Mouse (Mus musculus): ENCODE measurements at regions not wholly inside any gene's neighbourhood (a gene's known extent, or its start where the extent isn't known, plus 50 kb on each side); places are given as distances from the start of the nearest gene placed in this dataset.

DNA sequence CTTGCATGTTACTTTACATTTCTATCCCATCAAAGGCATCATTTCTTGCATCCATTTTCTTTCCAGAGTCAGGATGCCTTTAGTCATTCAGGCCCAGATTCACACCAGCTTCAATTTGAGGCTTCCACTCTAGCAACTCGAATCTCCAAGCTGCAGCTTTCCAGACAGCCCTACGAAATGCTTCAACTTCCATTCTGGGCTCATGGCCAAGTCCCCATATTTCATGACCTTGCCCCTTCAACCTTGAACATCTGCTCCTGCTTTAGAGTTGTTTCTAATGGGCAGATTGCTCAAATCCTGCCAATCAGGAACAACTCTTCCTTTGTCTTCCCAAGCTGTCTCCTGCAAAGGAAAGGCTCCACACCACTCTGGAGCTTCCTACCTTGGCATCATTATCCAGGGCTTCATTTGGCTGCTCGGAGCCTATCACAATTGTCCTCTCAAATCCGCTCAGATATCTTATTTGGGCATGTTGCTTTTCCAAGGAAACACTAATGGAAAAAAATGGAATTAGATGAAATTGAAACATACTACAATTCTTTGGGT lies 104.4 kb upstream of the Prr30 start:
- Histone ChIP-seq H3K4me2 (ENCODE audit: low read length) (no peak overlapping the region), H3K9me3 (ENCODE audit: control insufficient read depth, low read length) (no peaks in the 10 kb centered on the region), H3K27ac (replicated peaks; ENCODE audit: low read depth, low read length) (no peak overlapping the region), H3K27me3 (ENCODE audit: control insufficient read depth, insufficient read depth, low read length) (no peaks in the 10 kb centered on the region), H3K4me3 (replicated peaks; ENCODE audit: low read depth, low read length) (no peak overlapping the region), H3K36me3 (ENCODE audit: control insufficient read depth, insufficient read depth, low read length) (no peaks in the 10 kb centered on the region), H3K4me1 (ENCODE audit: control insufficient read depth, insufficient read depth, low read length) (no peaks in the 10 kb centered on the region), H3K9ac (replicated peaks; ENCODE audit: low read length) (no peak overlapping the region)
- 73% methylated on average over 4 of the region's 4 CpGs for WGBS
- no peak for ATAC-seq (ENCODE audit: low FRiP score, low TSS enrichment)
- peak; percentile 31 for DNase-seq

DNA sequence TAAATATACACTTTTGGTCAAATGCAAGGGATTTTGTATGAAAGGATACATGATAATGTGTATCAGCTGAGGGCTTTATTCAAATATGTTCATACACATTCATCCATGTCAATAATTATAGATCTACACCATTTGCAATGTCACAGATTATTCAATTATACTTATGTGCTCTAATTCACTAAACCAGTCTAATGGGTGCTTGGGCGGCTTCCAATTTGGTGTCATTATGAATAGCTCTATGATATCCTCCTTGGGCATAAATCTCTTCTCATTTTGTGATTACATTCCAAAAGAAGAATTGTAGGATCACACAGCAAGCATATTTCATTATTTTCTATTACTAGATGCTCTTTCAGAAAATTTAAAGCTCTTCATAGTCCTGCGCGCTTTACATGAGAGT lies 97.7 kb upstream of the Prr30 start:
- H3K4me2 ChIP-seq (ENCODE audit: low read length): no peak overlapping the region
- no peak overlapping the region for H3K27ac ChIP-seq (replicated peaks; ENCODE audit: low read depth, low read length)
- WGBS: 94% methylated on average over 3 of the region's 3 CpGs
- H3K36me3 ChIP-seq (ENCODE audit: control insufficient read depth, insufficient read depth, low read length): no peaks in the 10 kb centered on the region
- H3K4me3 ChIP-seq (replicated peaks; ENCODE audit: low read depth, low read length): no peak overlapping the region
- no peaks in the 10 kb centered on the region for H3K4me1 ChIP-seq (ENCODE audit: control insufficient read depth, insufficient read depth, low read length)
- no peak for ATAC-seq (ENCODE audit: low FRiP score, low TSS enrichment)
- DNase-seq: no peak
- no peaks in the 10 kb centered on the region for H3K27me3 ChIP-seq (ENCODE audit: control insufficient read depth, insufficient read depth, low read length)
- H3K9ac ChIP-seq (replicated peaks; ENCODE audit: low read length): no peak overlapping the region
- no peaks in the 10 kb centered on the region for H3K9me3 ChIP-seq (ENCODE audit: control insufficient read depth, low read length)

DNA sequence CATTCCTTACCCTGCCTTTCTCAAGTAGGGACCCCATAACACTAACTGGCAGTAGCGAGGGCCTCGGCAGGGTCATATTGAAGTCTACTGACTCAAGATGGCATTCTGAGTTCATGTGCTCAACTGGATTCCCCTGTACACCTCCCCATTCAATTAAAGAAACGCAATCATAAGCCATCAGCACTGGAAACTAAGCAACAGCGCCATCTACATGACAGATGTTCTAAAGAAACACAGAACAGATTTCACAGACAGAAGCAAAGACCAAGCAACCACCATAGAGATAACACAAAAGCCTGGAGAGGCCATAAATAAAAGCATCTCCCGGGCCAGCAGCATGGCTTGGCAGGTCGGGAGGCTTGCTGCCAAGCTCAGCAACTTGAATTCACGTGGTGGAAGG lies 94.6 kb upstream of the Prr30 start:
- H3K4me3 ChIP-seq (replicated peaks; ENCODE audit: low read depth, low read length): no peak overlapping the region
- H3K4me2 ChIP-seq (ENCODE audit: low read length): no peak overlapping the region
- no peak overlapping the region for H3K27ac ChIP-seq (replicated peaks; ENCODE audit: low read depth, low read length)
- H3K9me3 ChIP-seq (ENCODE audit: control insufficient read depth, low read length): no peaks in the 10 kb centered on the region
- H3K27me3 ChIP-seq (ENCODE audit: control insufficient read depth, insufficient read depth, low read length): no peaks in the 10 kb centered on the region
- H3K36me3 ChIP-seq (ENCODE audit: control insufficient read depth, insufficient read depth, low read length): no peaks in the 10 kb centered on the region
- H3K4me1 ChIP-seq (ENCODE audit: control insufficient read depth, insufficient read depth, low read length): no peaks in the 10 kb centered on the region
- no peak overlapping the region for H3K9ac ChIP-seq (replicated peaks; ENCODE audit: low read length)
- DNase-seq: peak; percentile 75
- 34% methylated on average over 7 of the region's 7 CpGs for WGBS
- ATAC-seq (ENCODE audit: low FRiP score, low TSS enrichment): no peak; the same call in 1 of the 2 replicates

DNA sequence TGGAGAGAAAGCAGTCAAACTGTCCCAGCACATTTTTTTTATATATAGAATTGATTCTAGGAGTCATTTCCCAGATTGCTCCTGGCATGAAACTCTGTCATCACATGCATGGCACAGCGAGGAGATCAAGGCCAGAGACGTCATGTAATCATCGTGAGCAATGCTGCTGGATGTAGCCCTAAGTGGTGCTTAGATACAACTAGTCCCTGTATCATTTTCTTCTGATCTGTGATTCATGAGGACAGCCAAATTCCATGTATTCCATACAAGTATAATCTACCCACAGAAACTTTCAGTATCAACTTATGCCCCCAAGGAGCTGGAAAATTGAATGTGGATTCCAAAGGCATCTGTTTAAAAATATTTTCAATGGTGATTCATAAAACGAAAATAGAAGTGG lies 87.6 kb upstream of the Prr30 start:
- no peak for DNase-seq
- H3K9me3 ChIP-seq (ENCODE audit: control insufficient read depth, low read length): no peaks in the 10 kb centered on the region
- no peak overlapping the region for H3K4me2 ChIP-seq (ENCODE audit: low read length)
- WGBS: 88% methylated on average over 4 of the region's 4 CpGs
- no peak overlapping the region for H3K27ac ChIP-seq (replicated peaks; ENCODE audit: low read depth, low read length)
- no peak overlapping the region for H3K4me3 ChIP-seq (replicated peaks; ENCODE audit: low read depth, low read length)
- H3K4me1 ChIP-seq (ENCODE audit: control insufficient read depth, insufficient read depth, low read length): no peaks in the 10 kb centered on the region
- no peaks in the 10 kb centered on the region for H3K27me3 ChIP-seq (ENCODE audit: control insufficient read depth, insufficient read depth, low read length)
- H3K9ac ChIP-seq (replicated peaks; ENCODE audit: low read length): no peak overlapping the region
- no peaks in the 10 kb centered on the region for H3K36me3 ChIP-seq (ENCODE audit: control insufficient read depth, insufficient read depth, low read length)
- no peak for ATAC-seq (ENCODE audit: low FRiP score, low TSS enrichment)

DNA sequence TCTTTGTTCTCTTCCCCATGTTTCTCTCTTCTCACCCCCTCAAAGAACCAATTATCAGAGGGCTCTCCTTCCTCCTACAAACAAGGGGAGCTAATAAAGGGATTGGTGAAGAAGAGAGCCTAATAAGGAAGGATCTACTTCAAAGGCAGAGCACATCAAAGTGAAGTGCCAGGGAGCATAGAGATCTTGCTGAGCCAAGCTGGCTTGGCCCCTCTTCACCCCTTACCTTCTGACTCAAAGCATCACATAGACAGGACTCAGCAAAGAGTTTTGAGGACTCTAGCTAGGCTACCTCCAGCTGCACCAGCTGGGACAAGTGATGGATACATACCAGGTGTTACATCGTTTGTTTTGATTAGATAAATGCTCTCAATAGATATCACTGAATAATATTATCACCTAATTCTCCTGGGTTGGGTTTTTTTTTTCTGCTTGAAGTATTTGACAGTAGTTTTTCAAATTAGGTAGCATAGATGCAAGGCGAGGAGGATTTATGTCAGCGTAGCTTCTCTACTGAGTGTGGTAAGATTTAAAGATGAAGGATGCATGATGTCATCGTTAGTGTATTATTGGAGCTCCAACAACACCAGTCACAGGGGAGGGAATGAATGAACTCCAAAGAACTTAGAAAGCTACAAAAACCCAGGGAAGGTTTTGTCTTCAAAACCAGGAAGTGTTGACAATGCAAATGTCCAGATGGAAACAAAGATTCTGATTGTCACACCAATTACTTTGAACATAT lies 69.1 kb upstream of the Prr30 start:
- H3K27ac ChIP-seq (replicated peaks; ENCODE audit: low read depth, low read length): no peak overlapping the region
- no peaks in the 10 kb centered on the region for H3K4me1 ChIP-seq (ENCODE audit: control insufficient read depth, insufficient read depth, low read length)
- H3K9me3 ChIP-seq (ENCODE audit: control insufficient read depth, low read length): no peaks in the 10 kb centered on the region
- no peaks in the 10 kb centered on the region for H3K27me3 ChIP-seq (ENCODE audit: control insufficient read depth, insufficient read depth, low read length)
- no peak overlapping the region for H3K4me2 ChIP-seq (ENCODE audit: low read length)
- peak; percentile 55 for ATAC-seq (ENCODE audit: low FRiP score, low TSS enrichment)
- H3K9ac ChIP-seq (replicated peaks; ENCODE audit: low read length): no peak overlapping the region
- peak; percentile 43 for DNase-seq
- 65% methylated on average over 4 of the region's 4 CpGs for whole genome bisulfite sequencing
- H3K4me3 ChIP-seq (replicated peaks; ENCODE audit: low read depth, low read length): no peak overlapping the region
- no peaks in the 10 kb centered on the region for H3K36me3 ChIP-seq (ENCODE audit: control insufficient read depth, insufficient read depth, low read length)

DNA sequence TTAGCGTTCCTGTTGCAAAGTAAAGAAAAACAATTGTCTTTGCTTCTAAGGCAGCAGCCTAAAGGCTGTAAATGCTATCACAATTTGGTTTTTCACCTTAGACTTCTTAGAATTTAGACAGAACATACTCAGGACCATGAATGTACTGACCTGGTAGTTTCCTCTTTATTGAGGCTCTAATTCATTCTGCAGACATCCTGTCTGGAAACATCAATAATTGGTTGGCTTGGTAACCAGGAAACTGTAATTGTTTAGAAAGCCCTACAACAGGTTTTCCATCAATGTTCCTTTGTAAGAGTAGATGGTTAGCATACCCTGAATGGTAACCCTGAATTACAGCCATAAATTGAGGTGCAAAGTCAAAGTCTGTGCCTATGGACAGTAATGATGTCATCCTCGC lies 67.4 kb upstream of the Prr30 start:
- no peak overlapping the region for H3K4me2 ChIP-seq (ENCODE audit: low read length)
- no peaks in the 10 kb centered on the region for H3K27me3 ChIP-seq (ENCODE audit: control insufficient read depth, insufficient read depth, low read length)
- no peaks in the 10 kb centered on the region for H3K9me3 ChIP-seq (ENCODE audit: control insufficient read depth, low read length)
- 94% methylated on average over 2 of the region's 2 CpGs for WGBS
- no peak for ATAC-seq (ENCODE audit: low FRiP score, low TSS enrichment)
- H3K27ac ChIP-seq (replicated peaks; ENCODE audit: low read depth, low read length): no peak overlapping the region
- H3K9ac ChIP-seq (replicated peaks; ENCODE audit: low read length): no peak overlapping the region
- H3K4me3 ChIP-seq (replicated peaks; ENCODE audit: low read depth, low read length): no peak overlapping the region
- H3K4me1 ChIP-seq (ENCODE audit: control insufficient read depth, insufficient read depth, low read length): no peaks in the 10 kb centered on the region
- H3K36me3 ChIP-seq (ENCODE audit: control insufficient read depth, insufficient read depth, low read length): no peaks in the 10 kb centered on the region
- DNase-seq: no peak
